31 mouse cellular contexts compared by ENCODE assay signal in genomic region chr19:55231081-55231480, GRCm38 (mm10). TPM values are rescaled to one million over a fixed set of nuclear protein-coding genes. Genes with fewer than 3 reads are reported as not detected.
DNase-seq lines count a peak whose midpoint lies in the region; ATAC-seq lines count a peak whose summit lies in the region.
"Had no signal": no experiment of that assay in that cellular context is flagged by ENCODE, and none has a peak within 500 bp of the region (broad histone marks: within the 10 kb centered on the region; RNA-seq: fewer than 3 reads in every experiment).

No protein-coding gene starts in this region.

- H3K9me3 ChIP-seq in midbrain, embryonic 13.5 days, result no peaks in the 10 kb centered on the region
- H3K9me3 ChIP-seq in midbrain, embryonic 16.5 days (replicated peaks; ENCODE audit: control insufficient read depth, low read length, poor library complexity, severe bottlenecking), result no peaks in the 10 kb centered on the region
- H3K9me3 ChIP-seq: embryonic facial prominence, embryonic 15.5 days; forebrain, embryonic 15.5 days; heart, embryonic 10.5 days; limb, embryonic 10.5 days; midbrain, embryonic 15.5 days; neural tube, embryonic 13.5 days had no signal

- DNase-seq in left cerebral cortex, adult 18-20 months (ENCODE audit: low spot score in 2 of 2), result peak; percentile 39 to 51
- no peak for DNase-seq in left cerebral cortex, postnatal 10 days (ENCODE audit: extremely low spot score in 1 of 2, low spot score in 2 of 2)
- no peak for DNase-seq in thymus, postnatal 25 days
- DNase-seq: adrenal gland, postnatal 10 days; cerebellum, adult 8-10 months; cerebellum, postnatal 36 days; gastrocnemius, postnatal 36 days; heart, postnatal 4 days; kidney, adult 9 months; kidney, postnatal 14 days; lung, adult 2 months; lung, postnatal 14 days; thymus, postnatal 14 days had no signal

- H3K27ac ChIP-seq in midbrain, embryonic 13.5 days, result no peak overlapping the region
- no peak overlapping the region for H3K27ac ChIP-seq in midbrain, embryonic 16.5 days (ENCODE audit: low read length)
- H3K27ac ChIP-seq: embryonic facial prominence, embryonic 15.5 days; forebrain, embryonic 15.5 days; heart, embryonic 10.5 days; hindbrain, embryonic 14.5 days; limb, embryonic 10.5 days; midbrain, embryonic 15.5 days; neural tube, embryonic 13.5 days had no signal

- no peaks in the 10 kb centered on the region for H3K27me3 ChIP-seq in midbrain, embryonic 13.5 days
- H3K27me3 ChIP-seq in midbrain, embryonic 16.5 days (ENCODE audit: control insufficient read depth, insufficient read depth, low read depth, low read length), result no peaks in the 10 kb centered on the region
- H3K27me3 ChIP-seq: embryonic facial prominence, embryonic 15.5 days; forebrain, embryonic 15.5 days; midbrain, embryonic 15.5 days; neural tube, embryonic 13.5 days had no signal

- 82% methylated on average over 10 of the region's 10 CpGs for WGBS in midbrain, embryonic 13.5 days
- 82% methylated on average over 10 of the region's 10 CpGs for WGBS in midbrain, embryonic 16.5 days

- no peak overlapping the region for H3K4me2 ChIP-seq in midbrain, embryonic 13.5 days (replicated peaks)
- H3K4me2 ChIP-seq in midbrain, embryonic 16.5 days (ENCODE audit: low read length), result no peak overlapping the region
- H3K4me2 ChIP-seq: embryonic facial prominence, embryonic 15.5 days; forebrain, embryonic 15.5 days; hindbrain, embryonic 14.5 days; midbrain, embryonic 15.5 days; neural tube, embryonic 13.5 days had no signal

- intact Hi-C loops in left cerebral cortex, postnatal 10 days (cut with DNase I), result no loop called here

- no peak overlapping the region for H3K4me3 ChIP-seq in midbrain, embryonic 13.5 days (replicated peaks)
- no peak overlapping the region for H3K4me3 ChIP-seq in midbrain, embryonic 16.5 days (ENCODE audit: low read depth, low read length)
- H3K4me3 ChIP-seq: embryonic facial prominence, embryonic 15.5 days; forebrain, embryonic 15.5 days; heart, embryonic 10.5 days; limb, embryonic 10.5 days; midbrain, embryonic 15.5 days; myocyte; neural tube, embryonic 13.5 days had no signal

- peaks cover 11% of the 10 kb centered on the region for H3K4me1 ChIP-seq in midbrain, embryonic 13.5 days (replicated peaks)
- peaks cover 4% of the 10 kb centered on the region; the same call in 1 of the 2 replicates for H3K4me1 ChIP-seq in midbrain, embryonic 16.5 days (ENCODE audit: control insufficient read depth, insufficient read depth, low read length)
- H3K4me1 ChIP-seq: embryonic facial prominence, embryonic 15.5 days; forebrain, embryonic 15.5 days; limb, embryonic 10.5 days; neural tube, embryonic 13.5 days had no signal

- ATAC-seq in midbrain, embryonic 13.5 days, result peak; percentile 40; the same call in 1 of the 2 replicates
- ATAC-seq in midbrain, embryonic 16.5 days, result no peak
- ATAC-seq in common myeloid progenitor, adult 5-6 weeks (replicated peaks; ENCODE audit: low read depth, poor library complexity, severe bottlenecking), result peak; percentile 66
- ATAC-seq in megakaryocyte-erythroid progenitor cell, adult 5-6 weeks (replicated peaks; ENCODE audit: low FRiP score, low TSS enrichment, poor library complexity, severe bottlenecking), result 0 out of 2 replicates have a peak, but pooled peaks have one; percentile 21
- ATAC-seq: forebrain, embryonic 15.5 days; inflammation-experienced regulatory T-cells, adult 6 months; midbrain, embryonic 15.5 days had no signal

- no peaks in the 10 kb centered on the region for H3K36me3 ChIP-seq in midbrain, embryonic 13.5 days
- H3K36me3 ChIP-seq in midbrain, embryonic 16.5 days (ENCODE audit: control insufficient read depth, insufficient read depth, low read length), result no peaks in the 10 kb centered on the region
- H3K36me3 ChIP-seq: embryonic facial prominence, embryonic 15.5 days; forebrain, embryonic 15.5 days; heart, embryonic 10.5 days; limb, embryonic 10.5 days; midbrain, embryonic 15.5 days; neural tube, embryonic 13.5 days had no signal

- no peak overlapping the region for H3K9ac ChIP-seq in midbrain, embryonic 13.5 days (replicated peaks)
- H3K9ac ChIP-seq in midbrain, embryonic 16.5 days (ENCODE audit: low read depth, low read length), result no peak overlapping the region
- H3K9ac ChIP-seq: embryonic facial prominence, embryonic 15.5 days; forebrain, embryonic 15.5 days; hindbrain, embryonic 14.5 days; midbrain, embryonic 15.5 days; neural tube, embryonic 13.5 days had no signal

RNA-seq across cellular contexts. Expression of gene Gucy2g, which starts 10.0 kb away (rescaled TPM):
- 1 to 10 TPM; 2.8 to 3.7 TPM for total RNA-seq in left cerebral cortex, adult 18-20 months (2021)
- total RNA-seq in left cerebral cortex, postnatal 10 days (2021), result 1 to 10 TPM; 2.4 to 2.7 TPM
- polyA plus RNA-seq in midbrain, embryonic 13.5 days (2015; fragmentation: Nextera tagmentation; extraction: Ambion mirVana), result 0.07 TPM in 1 of 2 replicates, not detected in the other
- polyA plus RNA-seq in midbrain, embryonic 16.5 days (2015; fragmentation: Nextera tagmentation; extraction: Ambion mirVana), result 0.05 TPM in 1 of 2 replicates, not detected in the other
- 0.05 TPM in 1 of 2 replicates, not detected in the other for total RNA-seq in common myeloid progenitor, adult 5-6 weeks (2017)
- not detected in 2 replicates for total RNA-seq in megakaryocyte-erythroid progenitor cell, adult 5-6 weeks (2014; fragmentation: Nextera tagmentation)
- total RNA-seq in megakaryocyte-erythroid progenitor cell, adult 5-6 weeks (2017), result not detected in 2 replicates
- total RNA-seq: adrenal gland, postnatal 10 days; heart, postnatal 4 days; liver, adult 2 months; megakaryocyte progenitor cell, adult 5-6 weeks had no signal
- polyA plus RNA-seq: forebrain, embryonic 15.5 days; heart, embryonic 10.5 days; heart, embryonic 16.5 days; limb, embryonic 10.5 days; midbrain, embryonic 15.5 days; neural tube, embryonic 13.5 days had no signal

RNA-seq across cellular contexts. Expression of gene Acsl5, which starts 20.7 kb away (rescaled TPM):
- total RNA-seq in left cerebral cortex, adult 18-20 months (2021), result 10 to 100 TPM; 56.8 to 67.2 TPM
- 10 to 100 TPM; 38.9 to 40.2 TPM for total RNA-seq in left cerebral cortex, postnatal 10 days (2021)
- polyA plus RNA-seq in midbrain, embryonic 13.5 days (2015; fragmentation: Nextera tagmentation; extraction: Ambion mirVana), result 9.9 TPM in 2 replicates
- 14.7 and 18.2 TPM in 2 replicates for polyA plus RNA-seq in midbrain, embryonic 16.5 days (2015; fragmentation: Nextera tagmentation; extraction: Ambion mirVana)
- total RNA-seq in common myeloid progenitor, adult 5-6 weeks (2017), result 149 and 265 TPM in 2 replicates
- 180 and 241 TPM in 2 replicates for total RNA-seq in megakaryocyte-erythroid progenitor cell, adult 5-6 weeks (2014; fragmentation: Nextera tagmentation)
- 295 and 345 TPM in 2 replicates for total RNA-seq in megakaryocyte-erythroid progenitor cell, adult 5-6 weeks (2017)

RNA-seq across cellular contexts. Expression of gene Tectb, which starts 50.5 kb away (rescaled TPM):
- total RNA-seq in left cerebral cortex, adult 18-20 months (2021), result not detected
- total RNA-seq in left cerebral cortex, postnatal 10 days (2021), result under 1 TPM in 1 of 2 experiments, not detected in 1; 0.32 TPM
- polyA plus RNA-seq in midbrain, embryonic 13.5 days (2015; fragmentation: Nextera tagmentation; extraction: Ambion mirVana), result 0.30 and 0.83 TPM in 2 replicates
- 0.15 and 0.41 TPM in 2 replicates for polyA plus RNA-seq in midbrain, embryonic 16.5 days (2015; fragmentation: Nextera tagmentation; extraction: Ambion mirVana)
- total RNA-seq in common myeloid progenitor, adult 5-6 weeks (2017), result not detected in 2 replicates
- total RNA-seq in megakaryocyte-erythroid progenitor cell, adult 5-6 weeks (2014; fragmentation: Nextera tagmentation), result not detected in 2 replicates
- total RNA-seq in megakaryocyte-erythroid progenitor cell, adult 5-6 weeks (2017), result not detected in 2 replicates
- total RNA-seq: gastrocnemius, adult 18-20 months; megakaryocyte progenitor cell, adult 5-6 weeks had no signal
- polyA plus RNA-seq: C2C12; heart, embryonic 16.5 days; inflammation-experienced regulatory T-cells, adult 6 months; limb, embryonic 10.5 days; myocyte had no signal

Comparison
In these comparisons a context has a peak if more than half of its experiments do, and no peak if none do; other contexts are left out.
1. DNase-seq: peak in left cerebral cortex, adult 18-20 months (2 of 2); none in left cerebral cortex, postnatal 10 days (0 of 2) and thymus, postnatal 25 days (single experiment).